Mouse (Mus musculus) stomach, postnatal 0 days (tissue): ENCODE results near the gene Gm5930. TPM values are rescaled to one million over a fixed set of nuclear protein-coding genes. Genes with fewer than 3 reads are reported as not detected.
A peak's percentile ranks its signal among the peaks of the same experiment; 100 is the strongest.
"Not testable (repeated sequence)": the region's sequence is repeated elsewhere in the genome, so short reads cannot be mapped to it uniquely, and the experiment has no call there.

Experiments
- ATAC-seq: fragments of 200-750 bp; cut with Nextera tagmentation; 2 replicates; pipeline ENCODE4 v1.8.0; 2017; ENCODE audit not compliant: low FRiP score, low TSS enrichment
- DNase-seq: peaks from one replicate; pipeline ENCODE4 v3.0.0-alpha.2; 2016; ENCODE audit warnings: low spot score
- H3K27ac ChIP-seq: fragments of 300-500 bp; sonication (generic); replicated peaks from 2 replicates; pipeline ENCODE4 v1.5.1; 2014; ENCODE audit warnings: mild to moderate bottlenecking, control low read depth
- H3K27me3 ChIP-seq: fragments of 300-500 bp; sonication (generic); 2 replicates; pipeline ENCODE4 v1.6.1; 2014; ENCODE audit warnings: low read length; ENCODE audit not compliant: control insufficient read depth, insufficient read depth
- H3K36me3 ChIP-seq: fragments of 300-500 bp; sonication (generic); 2 replicates; pipeline ENCODE4 v1.6.1; 2014; ENCODE audit warnings: low read length, mixed read lengths; ENCODE audit not compliant: control insufficient read depth, insufficient read depth
- H3K4me1 ChIP-seq: fragments of 300-500 bp; sonication (generic); replicated peaks from 2 replicates; pipeline ENCODE4 v1.6.1; 2014; ENCODE audit warnings: antibody characterized with exemption; ENCODE audit not compliant: control insufficient read depth, insufficient read depth
- H3K4me2 ChIP-seq: fragments of 300-500 bp; sonication (generic); replicated peaks from 2 replicates; pipeline ENCODE4 v1.6.1; 2014; ENCODE audit warnings: low read depth, mild to moderate bottlenecking, control low read depth, moderate library complexity
- H3K4me3 ChIP-seq: fragments of 300-500 bp; sonication (generic); 2 replicates; pipeline ENCODE4 v1.5.1; 2014; ENCODE audit warnings: low read depth, low read length, control low read depth
- H3K9ac ChIP-seq: fragments of 300-500 bp; sonication (generic); 2 replicates; pipeline ENCODE4 v1.6.1; 2014; ENCODE audit warnings: mild to moderate bottlenecking, low read length, control low read depth, mixed read lengths
- H3K9me3 ChIP-seq: fragments of 300-500 bp; sonication (generic); 2 replicates; pipeline ENCODE4 v1.6.1; 2016; ENCODE audit warnings: low read length; ENCODE audit not compliant: control insufficient read depth
- CTCF ChIP-seq: IDR thresholded peaks from 2 replicates; pipeline ENCODE4 v1.5.1; 2016; ENCODE audit warnings: antibody characterized with exemption, low read depth, mild to moderate bottlenecking, moderate library complexity
- WGBS: fragments of 180-500 bp; shearing (Covaris S2); extraction: QIAGEN DNeasy Blood & Tissue Kit; methylation state at CpG from one replicate; pipeline ENCODE4 v1.1.7; 2014; 5-methylcytosine and 5-hydroxymethylcytosine counted together
- polyA plus RNA-seq: library from polyadenylated mRNA; unstranded; fragments of >200 nt; fragmentation: Nextera tagmentation; extraction: Ambion mirVana; gene quantifications from 2 replicates; pipeline ENCODE4 v1.2.1, GENCODE M21; 2015

The Gm5930 gene
- polyA plus RNA-seq, result not detected in 2 replicates

DNA sequence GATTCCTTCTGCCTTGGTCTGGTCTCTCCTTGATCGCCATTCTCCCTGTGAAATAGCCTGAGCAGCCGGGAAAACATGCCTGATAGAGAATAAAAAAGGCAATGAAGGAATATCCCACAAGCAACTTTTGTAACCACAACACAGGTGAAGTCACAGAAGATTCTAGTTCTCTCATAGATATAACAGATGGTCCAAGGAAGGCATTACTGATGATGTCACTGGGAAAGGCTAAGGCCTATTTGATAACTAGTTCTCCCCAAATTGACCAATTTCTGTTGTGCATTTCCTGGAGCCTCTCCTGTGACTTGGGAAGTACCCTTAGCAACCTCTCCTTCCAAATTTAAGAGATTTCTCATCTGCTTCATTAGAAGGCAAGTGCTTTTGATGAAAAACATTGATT, at the start of gene Gm5930:
Gene Gm5930 (minus strand): TSS at position 101 of the 400 bp plus-strand sequence.
- H3K9me3 ChIP-seq, DNase-seq, H3K9ac ChIP-seq, H3K27ac ChIP-seq, H3K36me3 ChIP-seq, H3K4me3 ChIP-seq, ATAC-seq, H3K4me1 ChIP-seq, H3K4me2 ChIP-seq, H3K27me3 ChIP-seq: not testable (repeated sequence)
- WGBS, result no CpG with 5 or more reads among the region's 2 CpGs

DNA sequence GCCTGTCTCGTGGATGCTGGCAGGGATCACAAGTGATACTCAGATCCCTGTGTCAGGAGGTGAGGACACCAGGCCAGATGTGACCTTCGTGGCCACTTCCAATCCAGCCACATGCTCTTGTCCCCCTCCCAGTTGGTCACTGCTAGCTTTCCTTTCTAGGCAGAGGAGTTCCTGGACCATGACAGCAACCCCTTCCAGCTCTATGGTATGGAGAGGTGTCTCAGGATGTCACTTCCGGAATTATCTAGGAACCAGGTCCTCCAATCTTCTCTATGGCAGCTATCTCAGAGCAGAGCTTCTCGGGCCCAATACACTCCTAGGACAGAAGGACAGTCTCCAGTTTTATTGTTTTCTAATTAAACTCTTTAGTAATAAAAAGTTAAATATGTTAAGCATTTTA, 45.8 kb upstream of the Gm5930 start:
- not testable (repeated sequence) for H3K9me3 ChIP-seq, H3K4me1 ChIP-seq, H3K27me3 ChIP-seq, H3K36me3 ChIP-seq, ATAC-seq, H3K27ac ChIP-seq, H3K9ac ChIP-seq, DNase-seq, H3K4me3 ChIP-seq, H3K4me2 ChIP-seq
- 59% methylated on average over 3 of the region's 4 CpGs for WGBS

DNA sequence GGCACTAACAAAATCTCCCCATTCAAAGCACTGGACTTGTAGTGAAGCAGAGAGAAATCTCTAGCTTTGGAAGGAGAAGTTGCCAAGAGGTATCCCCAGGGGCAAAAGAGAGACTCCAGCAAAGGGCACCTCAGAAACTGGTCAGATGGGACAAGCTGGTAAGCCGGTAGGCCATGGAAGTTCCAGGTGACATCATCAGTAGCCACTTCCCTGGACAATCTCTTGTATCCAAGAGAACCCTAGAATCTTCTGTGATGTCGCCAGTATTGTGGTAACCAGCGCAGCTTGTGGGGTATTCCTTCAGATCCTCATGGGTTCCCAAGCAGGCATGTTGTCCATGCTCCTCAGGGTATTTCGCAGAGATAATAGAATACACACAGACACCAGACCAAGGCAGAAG, 26.7 kb upstream of the Gm5930 start, which contains the start of gene Gm8229:
Gene Gm8229 (plus strand): TSS at position 301 of the 400 bp plus-strand sequence.
- not testable (repeated sequence) for H3K4me1 ChIP-seq, DNase-seq, H3K4me3 ChIP-seq, H3K9ac ChIP-seq, H3K4me2 ChIP-seq, H3K36me3 ChIP-seq, ATAC-seq, H3K27ac ChIP-seq, H3K9me3 ChIP-seq, H3K27me3 ChIP-seq
- WGBS, result 96% methylated on average over 4 of the region's 4 CpGs

GRCm38 (mm10) chr14:44362301-44362700, 23.9 kb upstream of the Gm5930 start:
- H3K27me3 ChIP-seq, H3K4me1 ChIP-seq, H3K4me2 ChIP-seq, H3K9ac ChIP-seq, ATAC-seq, H3K36me3 ChIP-seq, H3K27ac ChIP-seq, DNase-seq, H3K4me3 ChIP-seq, H3K9me3 ChIP-seq: not testable (repeated sequence)
- TF ChIP-seq CTCF, result peak; percentile 59

DNA sequence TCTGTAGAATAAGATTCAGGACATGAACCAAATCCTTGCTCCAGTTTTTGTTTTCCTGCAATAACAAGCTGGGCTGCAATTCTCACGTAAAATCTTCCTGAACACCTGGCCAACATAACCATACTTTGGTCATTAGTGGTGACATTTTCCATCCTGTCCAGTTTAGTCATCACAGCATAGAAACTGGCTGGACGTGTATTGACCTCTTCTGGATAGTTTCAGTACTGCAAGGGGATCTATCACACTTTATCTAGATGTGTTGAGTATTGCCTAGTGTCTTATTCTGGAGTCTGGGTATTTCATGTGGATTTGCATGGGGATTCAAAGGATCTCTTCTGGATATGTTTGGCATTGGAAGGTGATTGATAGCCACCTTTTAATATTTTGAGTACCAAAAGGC, 23.0 kb upstream of the Gm5930 start:
- not testable (repeated sequence) for H3K36me3 ChIP-seq, DNase-seq, H3K4me1 ChIP-seq, H3K4me3 ChIP-seq, H3K9ac ChIP-seq, H3K9me3 ChIP-seq, H3K4me2 ChIP-seq, ATAC-seq, H3K27ac ChIP-seq, H3K27me3 ChIP-seq
- 18% methylated on average over 2 of the region's 2 CpGs for whole genome bisulfite sequencing
- TF ChIP-seq CTCF, result peak; percentile 56

DNA sequence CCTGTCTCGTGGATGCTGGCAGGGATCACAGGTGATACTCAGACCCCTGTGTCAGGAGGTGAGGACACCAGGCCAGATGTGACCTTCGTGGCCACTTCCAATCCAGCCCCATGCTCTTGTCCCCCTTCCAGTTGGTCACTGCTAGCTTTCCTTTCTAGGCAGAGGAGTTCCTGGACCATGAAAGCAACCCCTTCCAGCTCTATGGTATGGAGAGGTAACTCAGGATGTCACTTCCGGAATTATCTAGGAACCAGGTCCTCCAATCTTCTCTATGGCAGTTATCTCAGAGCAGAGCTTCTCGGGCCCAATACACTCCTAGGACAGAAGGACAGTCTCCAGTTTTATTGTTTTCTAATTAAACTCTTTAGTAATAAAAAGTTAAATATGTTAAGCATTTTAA, 26.3 kb downstream of the Gm5930 start:
- H3K27ac ChIP-seq, H3K36me3 ChIP-seq, H3K4me3 ChIP-seq, H3K9ac ChIP-seq, DNase-seq, H3K4me1 ChIP-seq, H3K27me3 ChIP-seq, ATAC-seq, H3K9me3 ChIP-seq, H3K4me2 ChIP-seq: not testable (repeated sequence)
- 81% methylated on average over 3 of the region's 4 CpGs for WGBS

DNA sequence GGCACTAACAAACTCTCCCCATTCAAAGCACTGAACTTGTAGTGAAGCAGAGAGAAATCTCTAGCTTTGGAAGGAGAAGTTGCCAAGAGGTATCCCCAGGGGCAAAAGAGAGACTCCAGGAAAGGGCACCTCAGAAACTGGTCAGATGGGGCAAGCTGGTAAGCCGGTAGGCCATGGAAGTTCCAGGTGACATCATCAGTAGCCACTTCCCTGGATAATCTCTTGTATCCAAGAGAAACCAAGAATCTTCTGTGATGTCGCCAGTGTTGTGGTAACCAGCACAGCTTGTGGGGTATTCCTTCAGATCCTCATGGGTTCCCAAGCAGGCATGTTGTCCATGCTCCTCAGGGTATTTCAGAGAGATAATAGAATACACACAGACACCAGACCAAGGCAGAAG, 53.1 kb downstream of the Gm5930 start, which contains the start of gene Gm8220:
Gene Gm8220 (plus strand): TSS at position 301 of the 400 bp plus-strand sequence.
- ATAC-seq, H3K27ac ChIP-seq, DNase-seq, H3K4me2 ChIP-seq, H3K27me3 ChIP-seq, H3K4me1 ChIP-seq, H3K9me3 ChIP-seq, H3K4me3 ChIP-seq, H3K36me3 ChIP-seq, H3K9ac ChIP-seq: not testable (repeated sequence)
- 75% methylated on average over 2 of the region's 2 CpGs for WGBS

Other genes starting within 250 kb of the Gm5930 start
- gene Ear2, start 235.9 kb downstream of the Gm5930 start, polyA plus RNA-seq, result 0.15 TPM in 1 of 2 replicates, not detected in the other
- not detected in 2 replicates for gene Gm3327, start 214.7 kb downstream of the Gm5930 start, polyA plus RNA-seq
- not detected in 2 replicates for gene Gm8212, start 140.9 kb downstream of the Gm5930 start, polyA plus RNA-seq
- 0.13 TPM in 1 of 2 replicates, not detected in the other for gene 4930503E14Rik, start 125.3 kb downstream of the Gm5930 start, polyA plus RNA-seq
- not detected in 2 replicates for gene Gm8220, start 53.0 kb downstream of the Gm5930 start, polyA plus RNA-seq
- not detected in 2 replicates for gene Gm8229, start 26.8 kb upstream of the Gm5930 start, polyA plus RNA-seq
- not detected in 2 replicates for gene Gm3371, start 72.1 kb upstream of the Gm5930 start, polyA plus RNA-seq
- not detected in 2 replicates for gene Gm8232, start 95.1 kb upstream of the Gm5930 start, polyA plus RNA-seq
- gene BC061237, start 153.9 kb upstream of the Gm5930 start, polyA plus RNA-seq, result not detected in 2 replicates
- gene Gm17093, start 179.7 kb upstream of the Gm5930 start, polyA plus RNA-seq, result not detected in 2 replicates
- gene Gm8247, start 244.6 kb upstream of the Gm5930 start, polyA plus RNA-seq, result not detected in 2 replicates